Mouse (Mus musculus): ENCODE measurements around the gene G2e3. TPM values are rescaled to one million over a fixed set of nuclear protein-coding genes. Genes with fewer than 3 reads are reported as not detected.

G2e3 gene
- 0.06 and 0.24 TPM in 2 replicates for polyA plus RNA-seq (2012; rRNA removed)

DNA sequence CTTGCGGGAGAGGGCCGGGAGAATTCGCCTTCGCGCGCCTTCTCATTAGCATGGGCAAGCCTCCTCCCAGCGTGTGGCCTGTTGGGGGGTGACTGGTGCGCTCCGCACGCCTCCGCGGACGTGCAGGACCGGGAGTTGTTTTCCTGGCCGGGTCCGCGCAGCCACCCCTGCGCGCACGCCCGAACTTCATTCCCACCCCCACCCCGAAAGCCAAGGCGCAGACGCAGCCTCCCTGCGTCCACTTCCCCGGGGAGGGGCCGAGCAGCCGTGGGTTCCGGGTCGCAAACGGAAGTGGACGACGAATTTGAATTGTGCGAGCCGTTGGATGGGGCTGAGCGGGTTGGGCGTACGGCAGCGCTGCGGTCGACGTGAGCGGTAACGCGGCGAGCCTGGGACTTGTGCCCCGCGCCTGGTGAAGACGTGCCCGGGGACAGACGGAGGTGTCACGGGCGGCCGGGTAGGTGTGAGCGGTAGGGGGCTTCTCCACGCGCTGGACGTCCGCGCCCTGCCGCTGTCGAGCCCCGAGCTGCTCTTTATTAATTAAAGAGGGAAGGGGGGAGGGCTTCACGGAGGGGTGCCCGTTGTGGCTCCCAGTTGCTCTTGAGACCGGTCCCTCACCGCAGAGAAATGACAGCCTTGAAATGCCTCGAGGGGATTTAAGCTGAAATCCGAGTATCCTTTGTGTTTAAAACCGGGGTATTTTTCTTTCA lies at the start of gene G2e3:
Gene G2e3, plus strand, starts transcription at position 74 of the 710 bp plus-strand sequence.
- Histone ChIP-seq H3K4me1 (ENCODE audit: control insufficient read depth, insufficient read depth, insufficient read length, low read length) (no peaks in the 10 kb centered on the region), H3K36me3 (ENCODE audit: control insufficient read depth, insufficient read depth, low read length) (peaks cover 5% of the 10 kb centered on the region), H3K27me3 (ENCODE audit: control insufficient read depth, insufficient read depth, low read length) (no peaks in the 10 kb centered on the region), H3K27ac (ENCODE audit: insufficient read depth, low read depth, low read length) (peak within 1 kb of the TSS; percentile 75), H3K4me3 (ENCODE audit: low read depth, low read length) (peak within 1 kb of the TSS; percentile 94)
- 1% methylated on average over 70 of the region's 70 CpGs for WGBS
- TF ChIP-seq CTCF (IDR thresholded peaks at IDR 0.05; ENCODE audit: extremely low read depth, insufficient read length, insufficient replicate concordance, low read depth, low read length) (no peak), POLR2A (IDR thresholded peaks at IDR 0.05; ENCODE audit: low read depth, low read length) (peak; percentile 68)

DNA sequence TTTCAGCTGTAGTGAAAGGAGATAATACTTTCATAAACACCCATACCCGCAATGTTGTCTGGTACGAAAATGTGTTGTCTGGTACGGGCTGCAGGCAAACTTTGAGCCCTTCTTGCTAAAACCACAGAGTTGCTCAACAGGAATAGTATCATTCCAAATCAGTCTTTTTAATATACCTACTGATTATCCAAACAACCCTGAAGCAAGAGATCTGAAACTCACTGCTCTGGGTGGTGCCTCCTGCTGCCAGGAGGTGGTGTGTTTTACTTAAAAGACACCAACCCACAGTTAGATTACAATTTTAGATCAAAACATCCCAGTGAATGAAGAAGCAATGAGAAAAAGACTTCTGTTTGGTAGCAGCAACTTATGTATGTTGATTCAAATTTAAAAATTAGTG lies 24.3 kb upstream of the G2e3 start:
- H3K27ac ChIP-seq (ENCODE audit: insufficient read depth, low read depth, low read length) = no peak overlapping the region
- no peaks in the 10 kb centered on the region for H3K4me1 ChIP-seq (ENCODE audit: control insufficient read depth, insufficient read depth, insufficient read length, low read length)
- no peak for TF ChIP-seq CTCF (IDR thresholded peaks at IDR 0.05; ENCODE audit: extremely low read depth, insufficient read length, insufficient replicate concordance, low read depth, low read length)
- no peaks in the 10 kb centered on the region for H3K27me3 ChIP-seq (ENCODE audit: control insufficient read depth, insufficient read depth, low read length)
- 63% methylated on average over 3 of the region's 3 CpGs for WGBS
- no peak overlapping the region for H3K4me3 ChIP-seq (ENCODE audit: low read depth, low read length)
- H3K36me3 ChIP-seq (ENCODE audit: control insufficient read depth, insufficient read depth, low read length) = no peaks in the 10 kb centered on the region

DNA sequence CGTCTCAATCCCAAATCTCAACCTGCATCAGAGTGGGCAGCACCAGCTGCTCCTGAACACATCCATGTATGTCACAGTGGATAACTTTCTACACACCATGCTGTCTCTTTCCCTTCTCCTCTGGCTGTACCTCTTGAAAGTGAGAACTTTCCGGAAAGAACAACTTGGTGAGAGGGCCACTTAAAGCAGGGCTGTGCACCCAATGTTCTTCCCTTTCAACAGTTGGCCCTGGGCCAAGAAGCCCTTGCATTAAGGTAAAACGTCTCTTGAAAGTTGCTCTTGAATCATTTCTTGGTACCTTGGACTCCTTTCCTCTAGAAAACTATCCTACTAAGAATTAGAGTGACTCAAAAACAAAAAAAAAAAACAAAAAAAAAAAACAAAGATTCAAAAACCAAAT lies 21.0 kb upstream of the G2e3 start:
- Histone ChIP-seq H3K4me3 (ENCODE audit: low read depth, low read length) (no peak overlapping the region), H3K4me1 (ENCODE audit: control insufficient read depth, insufficient read depth, insufficient read length, low read length) (no peaks in the 10 kb centered on the region), H3K27me3 (ENCODE audit: control insufficient read depth, insufficient read depth, low read length) (no peaks in the 10 kb centered on the region), H3K27ac (ENCODE audit: insufficient read depth, low read depth, low read length) (no peak overlapping the region), H3K36me3 (ENCODE audit: control insufficient read depth, insufficient read depth, low read length) (no peaks in the 10 kb centered on the region)
- TF ChIP-seq POLR2A (IDR thresholded peaks at IDR 0.05; ENCODE audit: low read depth, low read length) = no peak
- no peak for TF ChIP-seq CTCF (IDR thresholded peaks at IDR 0.05; ENCODE audit: extremely low read depth, insufficient read length, insufficient replicate concordance, low read depth, low read length)
- 62% methylated on average over 3 of the region's 3 CpGs for WGBS

DNA sequence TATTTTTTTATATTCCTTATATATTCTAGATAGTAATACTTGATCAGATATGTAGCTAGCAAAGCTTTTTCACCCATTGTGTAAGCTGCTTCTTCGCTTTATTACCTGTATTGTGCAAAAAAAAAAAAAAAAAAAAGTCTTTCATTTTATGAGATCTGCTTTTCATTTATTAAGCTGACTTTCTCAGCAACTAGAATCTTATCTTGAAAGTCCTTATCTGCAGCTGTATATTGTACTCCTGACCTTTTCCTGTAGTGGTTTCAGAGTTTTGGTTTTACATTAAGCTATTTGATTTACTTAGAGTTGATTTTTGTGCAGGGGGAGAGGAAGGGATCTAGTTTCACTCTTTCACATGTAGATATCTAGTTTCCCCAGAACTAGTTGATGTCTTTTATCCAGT lies 10.8 kb upstream of the G2e3 start:
- Histone ChIP-seq H3K27ac (ENCODE audit: insufficient read depth, low read depth, low read length) (no peak overlapping the region), H3K4me1 (ENCODE audit: control insufficient read depth, insufficient read depth, insufficient read length, low read length) (no peaks in the 10 kb centered on the region), H3K27me3 (ENCODE audit: control insufficient read depth, insufficient read depth, low read length) (no peaks in the 10 kb centered on the region), H3K36me3 (ENCODE audit: control insufficient read depth, insufficient read depth, low read length) (no peaks in the 10 kb centered on the region), H3K4me3 (ENCODE audit: low read depth, low read length) (no peak overlapping the region)
- TF ChIP-seq CTCF (IDR thresholded peaks at IDR 0.05; ENCODE audit: extremely low read depth, insufficient read length, insufficient replicate concordance, low read depth, low read length) = no peak
- no peak for TF ChIP-seq POLR2A (IDR thresholded peaks at IDR 0.05; ENCODE audit: low read depth, low read length)
- 33% methylated on average over 1 of the region's 1 CpGs for WGBS

DNA sequence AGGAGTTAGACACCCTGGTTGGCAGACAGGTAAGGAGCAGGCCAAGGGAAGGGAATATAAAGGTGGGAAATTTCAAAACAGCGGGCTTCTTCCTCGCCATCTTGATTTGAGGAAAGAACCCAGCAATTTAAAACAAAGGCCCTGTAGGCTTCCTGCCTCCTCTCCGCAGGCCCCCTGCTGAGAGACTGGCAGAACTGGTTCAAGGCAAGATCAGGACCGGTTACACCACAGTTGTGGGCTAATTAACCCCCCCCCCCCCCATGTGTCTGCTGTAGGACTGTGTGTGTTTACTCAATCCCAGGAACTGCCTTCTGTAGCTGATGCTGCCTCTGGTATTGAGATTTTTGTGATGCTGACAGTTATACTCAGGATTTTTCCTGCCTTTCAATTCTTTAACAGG lies 1.7 kb upstream of the G2e3 start:
- Histone ChIP-seq H3K27me3 (ENCODE audit: control insufficient read depth, insufficient read depth, low read length) (no peaks in the 10 kb centered on the region), H3K4me3 (ENCODE audit: low read depth, low read length) (no peak overlapping the region), H3K36me3 (ENCODE audit: control insufficient read depth, insufficient read depth, low read length) (no peaks in the 10 kb centered on the region), H3K4me1 (ENCODE audit: control insufficient read depth, insufficient read depth, insufficient read length, low read length) (no peaks in the 10 kb centered on the region), H3K27ac (ENCODE audit: insufficient read depth, low read depth, low read length) (no peak overlapping the region)
- WGBS = 39% methylated on average over 4 of the region's 4 CpGs
- TF ChIP-seq CTCF (IDR thresholded peaks at IDR 0.05; ENCODE audit: extremely low read depth, insufficient read length, insufficient replicate concordance, low read depth, low read length) = no peak

DNA sequence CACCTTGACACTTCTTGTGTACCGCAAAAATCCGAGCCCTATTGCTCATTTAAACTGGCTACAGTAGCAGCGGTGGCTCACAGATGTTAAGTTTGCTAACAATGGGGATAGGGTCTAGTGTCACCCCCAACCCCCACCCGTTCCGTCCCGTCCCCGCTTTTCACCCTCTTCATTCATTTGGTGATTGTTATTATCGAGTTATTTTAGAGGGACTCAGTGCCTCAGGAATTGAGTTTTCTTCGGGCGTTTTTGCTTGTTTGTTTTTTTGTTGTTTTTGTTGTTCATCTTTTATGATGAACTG lies 787 bp downstream of the G2e3 start:
- TF ChIP-seq POLR2A (IDR thresholded peaks at IDR 0.05; ENCODE audit: low read depth, low read length) (no peak), CTCF (IDR thresholded peaks at IDR 0.05; ENCODE audit: extremely low read depth, insufficient read length, insufficient replicate concordance, low read depth, low read length) (no peak)
- Histone ChIP-seq H3K27ac (ENCODE audit: insufficient read depth, low read depth, low read length) (0 out of 2 replicates have a peak overlapping the region, but pooled peaks have one; percentile 59), H3K27me3 (ENCODE audit: control insufficient read depth, insufficient read depth, low read length) (no peaks in the 10 kb centered on the region), H3K36me3 (ENCODE audit: control insufficient read depth, insufficient read depth, low read length) (peaks cover 8% of the 10 kb centered on the region), H3K4me3 (ENCODE audit: low read depth, low read length) (peak overlapping the region; percentile 94), H3K4me1 (ENCODE audit: control insufficient read depth, insufficient read depth, insufficient read length, low read length) (no peaks in the 10 kb centered on the region)
- 0% methylated on average over 10 of the region's 10 CpGs for WGBS

DNA sequence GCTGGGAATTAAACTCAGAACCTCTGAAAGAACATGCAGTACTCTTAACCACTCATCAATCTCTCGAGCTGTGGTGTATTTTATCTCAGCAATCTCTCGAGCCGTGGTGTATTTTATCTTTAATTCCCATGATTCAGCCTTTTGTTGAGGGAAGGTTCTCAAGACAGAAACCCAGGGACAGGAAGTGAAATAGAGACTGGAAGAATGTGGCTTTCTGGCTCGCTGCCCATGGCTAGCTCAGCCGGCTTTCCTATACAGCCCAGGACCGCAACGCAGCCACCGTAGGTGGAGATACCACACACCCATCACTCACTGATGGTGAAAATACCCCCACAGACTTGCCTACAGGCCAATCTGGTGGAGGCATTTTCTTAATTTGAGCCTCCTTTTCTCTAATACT lies 7.4 kb downstream of the G2e3 start:
- Histone ChIP-seq H3K27me3 (ENCODE audit: control insufficient read depth, insufficient read depth, low read length) (no peaks in the 10 kb centered on the region), H3K36me3 (ENCODE audit: control insufficient read depth, insufficient read depth, low read length) (peaks cover 46% of the 10 kb centered on the region), H3K4me1 (ENCODE audit: control insufficient read depth, insufficient read depth, insufficient read length, low read length) (no peaks in the 10 kb centered on the region), H3K27ac (ENCODE audit: insufficient read depth, low read depth, low read length) (no peak overlapping the region), H3K4me3 (ENCODE audit: low read depth, low read length) (no peak overlapping the region)
- TF ChIP-seq CTCF (IDR thresholded peaks at IDR 0.05; ENCODE audit: extremely low read depth, insufficient read length, insufficient replicate concordance, low read depth, low read length) (no peak), POLR2A (IDR thresholded peaks at IDR 0.05; ENCODE audit: low read depth, low read length) (no peak)
- 55% methylated on average over 8 of the region's 8 CpGs for WGBS

Measured in small intestine, adult 2 months (tissue).